Mouse (Mus musculus) embryonic fibroblast, embryonic 13.5 days (primary cell): ENCODE data around the gene Obp2b. TPM values are rescaled to one million over a fixed set of nuclear protein-coding genes. Genes with fewer than 3 reads are reported as not detected.

ENCODE experiments used
- H3K27ac ChIP-seq: 2 replicates; pipeline ENCODE4 v1.5.1; 2012; ENCODE audit warnings: low read length, control low read depth, inconsistent platforms; ENCODE audit not compliant: insufficient read depth
- H3K4me1 ChIP-seq: 2 replicates; pipeline ENCODE4 v1.6.1; 2011; ENCODE audit warnings: low read length; ENCODE audit not compliant: control insufficient read depth, insufficient read depth
- H3K4me3 ChIP-seq: 2 replicates; pipeline ENCODE4 v1.5.1; 2011; ENCODE audit warnings: mild to moderate bottlenecking, control low read depth, low read length; ENCODE audit not compliant: insufficient read depth
- CTCF ChIP-seq: IDR thresholded peaks from 2 replicates; pipeline ENCODE4 v1.5.1; 2011; ENCODE audit warnings: mild to moderate bottlenecking, control low read depth, low read length, moderate library complexity, borderline replicate concordance; ENCODE audit not compliant: insufficient read depth
- POLR2A ChIP-seq: IDR thresholded peaks from 2 replicates; pipeline ENCODE4 v1.6.1; 2011; ENCODE audit warnings: low read depth, mild to moderate bottlenecking, control low read depth, low read length, moderate library complexity
- polyA plus RNA-seq: library from polyadenylated mRNA; stranded (reverse); fragments of >200 nt; gene quantifications from 2 replicates; pipeline ENCODE4 v1.2.4, GENCODE M21; 2011; ENCODE audit warnings: low read depth; ENCODE audit not compliant: missing spikeins, insufficient read length

The Obp2b gene
- polyA plus RNA-seq, 1 experiment, result not detected

DNA sequence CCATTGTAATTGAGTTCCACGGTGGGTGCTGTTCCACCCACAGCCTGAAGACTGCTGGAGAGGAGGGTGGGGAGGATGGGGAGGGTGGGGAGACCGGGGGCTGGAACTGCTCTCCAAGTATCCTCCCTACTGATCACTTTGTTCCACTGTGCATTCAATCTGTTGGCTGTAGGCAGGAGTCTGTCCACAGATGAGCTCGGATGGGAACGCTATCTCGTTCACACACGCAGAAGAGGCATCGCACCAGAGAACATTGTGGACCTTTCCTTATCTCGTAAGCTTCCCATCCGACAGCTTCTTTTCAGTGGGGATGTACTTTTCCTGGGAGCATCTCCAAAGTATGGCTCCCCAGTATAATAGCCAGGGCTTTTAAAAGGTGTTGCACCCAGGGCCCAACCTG is 42.3 kb downstream of the Obp2b start:
- no peak overlapping the region for H3K27ac ChIP-seq
- H3K4me1 ChIP-seq, result no peaks in the 10 kb centered on the region
- no peak overlapping the region for H3K4me3 ChIP-seq
- TF ChIP-seq CTCF (no peak), POLR2A (no peak)

DNA sequence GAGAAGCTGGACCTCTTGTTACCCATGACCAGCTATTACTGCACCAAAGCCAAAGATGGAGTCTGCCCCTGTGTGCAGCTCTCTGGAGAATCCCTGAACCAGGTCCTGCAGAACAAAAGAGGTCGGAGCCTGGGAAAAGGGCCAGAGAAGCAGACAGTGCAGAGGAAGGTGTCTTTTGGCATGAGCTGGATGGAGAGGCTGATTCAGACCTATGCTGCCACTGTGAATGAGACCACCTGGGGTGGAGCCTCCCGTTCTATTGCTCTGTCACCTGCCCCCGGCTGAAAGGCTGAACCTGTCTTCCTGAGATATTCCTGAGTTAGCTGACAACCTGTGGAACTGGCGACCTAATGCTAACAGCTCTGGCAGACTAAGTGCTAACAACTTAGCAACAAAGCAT is 44.1 kb downstream of the Obp2b start:
- no peak for TF ChIP-seq POLR2A
- no peak for TF ChIP-seq CTCF
- no peak overlapping the region for H3K27ac ChIP-seq
- no peak overlapping the region for H3K4me3 ChIP-seq
- no peaks in the 10 kb centered on the region for H3K4me1 ChIP-seq

DNA sequence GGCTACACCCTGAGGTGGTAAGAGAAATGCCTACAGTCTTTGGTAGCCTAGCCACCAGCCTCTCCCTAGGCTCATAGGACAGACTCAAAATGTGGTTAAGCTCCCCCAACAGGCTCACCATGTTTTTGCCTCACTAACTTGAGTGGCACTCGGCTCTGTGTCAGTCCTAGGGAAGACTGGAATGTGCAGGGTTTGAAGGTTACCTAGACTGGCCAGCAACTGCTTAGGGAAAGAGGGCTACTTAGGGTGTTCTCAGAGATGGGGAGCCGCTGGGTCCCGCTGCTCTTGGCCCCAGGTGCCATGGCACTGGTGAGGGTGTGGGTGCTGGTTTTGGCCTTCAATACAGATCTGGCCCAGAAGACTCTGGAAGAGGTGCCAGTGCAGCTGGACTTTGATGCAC is 45.1 kb downstream of the Obp2b start, which contains the start of gene Gm13539:
Gene Gm13539, plus strand, starts transcription at position 301 of the 400 bp plus-strand sequence.
- no peak for TF ChIP-seq POLR2A
- no peak for TF ChIP-seq CTCF
- Histone ChIP-seq H3K4me1 (no peaks in the 10 kb centered on the region), H3K4me3 (no peak within 1 kb of the TSS), H3K27ac (no peak within 1 kb of the TSS)

DNA sequence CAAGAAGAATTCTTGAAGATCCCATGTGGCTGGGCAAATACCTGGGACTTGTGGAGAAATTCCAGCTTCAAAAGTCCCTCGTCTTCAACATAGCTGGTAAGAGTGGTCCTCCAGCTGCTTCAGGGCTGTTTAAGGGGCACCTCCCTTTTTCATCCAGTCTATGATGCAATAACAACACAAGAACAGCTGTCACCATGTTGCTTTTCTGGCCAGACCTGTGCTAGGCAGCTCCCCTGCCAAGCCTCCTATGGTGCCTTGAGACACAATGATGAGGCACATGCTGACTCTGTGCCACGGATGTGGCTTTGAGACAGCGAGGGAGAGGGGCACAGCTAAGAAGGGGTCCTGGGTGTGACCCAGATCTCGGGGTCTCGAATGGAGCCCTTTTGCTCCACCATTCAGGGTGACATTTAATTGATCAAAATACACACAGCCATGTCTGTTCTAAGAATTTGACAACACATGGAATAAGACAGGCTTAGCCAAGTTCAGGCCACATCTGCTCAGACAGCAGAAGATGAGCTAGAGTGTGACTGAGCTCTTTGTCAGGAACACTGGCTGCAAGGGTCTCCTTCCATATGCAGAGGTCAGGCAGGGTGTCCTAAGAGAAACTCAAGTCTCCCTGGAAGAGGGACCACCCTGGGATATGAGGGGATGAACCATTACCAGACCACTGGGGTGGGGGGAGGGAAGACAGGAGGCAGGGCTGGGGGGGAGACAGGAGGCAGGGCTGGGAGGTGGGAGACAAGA is 48.9 kb downstream of the Obp2b start:
- Histone ChIP-seq H3K4me1 (no peaks in the 10 kb centered on the region), H3K4me3 (no peak overlapping the region), H3K27ac (no peak overlapping the region)
- TF ChIP-seq CTCF, result no peak
- no peak for TF ChIP-seq POLR2A

- Histone ChIP-seq H3K27ac (no peak overlapping the region), H3K4me3 (no peak overlapping the region), H3K4me1 (no peaks in the 10 kb centered on the region)
- TF ChIP-seq CTCF (no peak), POLR2A (no peak)
Observed at GRCm38 (mm10) chr2:25789092-25789491, 52.3 kb downstream of the Obp2b start.

Other genes starting within 250 kb of the Obp2b start
- gene Lcn12, start 243.1 kb upstream of the Obp2b start, polyA plus RNA-seq, result not detected in 2 replicates
- gene Fbxw5, start 236.3 kb upstream of the Obp2b start, polyA plus RNA-seq, result 28.0 and 40.7 TPM in 2 replicates
- 0.91 and 1.2 TPM in 2 replicates for gene C8g, start 235.3 kb upstream of the Obp2b start, polyA plus RNA-seq
- gene Traf2, start 190.1 kb upstream of the Obp2b start, polyA plus RNA-seq, result 11.5 and 13.1 TPM in 2 replicates
- gene Edf1, start 179.2 kb upstream of the Obp2b start, polyA plus RNA-seq, result 102 and 122 TPM in 2 replicates
- gene Mamdc4, start 162.2 kb upstream of the Obp2b start, polyA plus RNA-seq, result 0.45 and 1.0 TPM in 2 replicates
- gene Phpt1, start 161.8 kb upstream of the Obp2b start, polyA plus RNA-seq, result 33.0 and 46.4 TPM in 2 replicates
- gene Ajm1, start 155.3 kb upstream of the Obp2b start, polyA plus RNA-seq, result 0.17 and 0.25 TPM in 2 replicates
- gene Rabl6, start 128.5 kb upstream of the Obp2b start, polyA plus RNA-seq, result 51.0 and 63.2 TPM in 2 replicates
- not detected in 2 replicates for gene Ccdc183, start 119.3 kb upstream of the Obp2b start, polyA plus RNA-seq
- gene Tmem141, start 115.0 kb upstream of the Obp2b start, polyA plus RNA-seq, result 17.3 and 18.3 TPM in 2 replicates
- gene Fcna, start 109.0 kb upstream of the Obp2b start, polyA plus RNA-seq, result not detected in 2 replicates
- gene Lcn8, start 83.9 kb upstream of the Obp2b start, polyA plus RNA-seq, result not detected in 2 replicates
- gene Lcn5, start 79.1 kb upstream of the Obp2b start, polyA plus RNA-seq, result not detected in 2 replicates
- gene Lcn6, start 60.2 kb upstream of the Obp2b start, polyA plus RNA-seq, result not detected in 2 replicates
- gene Lcn10, start 54.3 kb upstream of the Obp2b start, polyA plus RNA-seq, result not detected in 2 replicates
- not detected in 2 replicates for gene Obp2a, start 37.0 kb upstream of the Obp2b start, polyA plus RNA-seq
- gene Bmyc, start 30.3 kb upstream of the Obp2b start, polyA plus RNA-seq, result 14.4 and 21.2 TPM in 2 replicates
- gene Lcn3, start 28.6 kb downstream of the Obp2b start, polyA plus RNA-seq, result not detected in 2 replicates
- not detected in 2 replicates for gene Lcn11, start 40.0 kb downstream of the Obp2b start, polyA plus RNA-seq
- gene Gm13539, start 45.2 kb downstream of the Obp2b start, polyA plus RNA-seq, result not detected in 2 replicates
- gene Glt6d1, start 78.8 kb downstream of the Obp2b start, polyA plus RNA-seq, result not detected in 2 replicates
- gene Lcn9, start 86.1 kb downstream of the Obp2b start, polyA plus RNA-seq, result not detected in 2 replicates
- not detected in 2 replicates for gene Sohlh1, start 110.2 kb downstream of the Obp2b start, polyA plus RNA-seq
- gene Kcnt1, start 126.7 kb downstream of the Obp2b start, polyA plus RNA-seq, result not detected in 2 replicates
- 52.1 and 59.0 TPM in 2 replicates for gene Camsap1, start 246.3 kb downstream of the Obp2b start, polyA plus RNA-seq